Mouse (Mus musculus): ENCODE measurements around the gene Art1.

DNA sequence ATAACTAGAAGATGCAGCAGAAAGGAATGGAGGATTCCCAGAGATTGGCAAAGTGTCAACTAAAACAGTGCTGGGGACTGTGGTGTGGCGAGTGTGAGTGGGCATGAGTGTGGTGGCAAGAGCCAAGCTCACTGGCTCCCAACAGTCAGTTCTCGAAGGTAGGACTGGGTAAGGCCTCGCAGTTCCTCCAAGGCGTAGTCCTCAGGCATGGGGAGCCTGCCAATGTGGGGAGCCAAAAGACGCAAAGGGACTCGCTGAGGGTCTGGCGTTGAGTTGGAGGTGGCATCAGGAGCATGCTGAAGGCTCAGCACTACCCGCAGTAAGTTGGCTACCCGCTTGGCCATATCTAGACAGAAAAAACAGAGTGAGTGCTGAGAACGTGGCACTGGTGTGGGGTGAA is 18.8 kb downstream of the Art1 start:
- TF ChIP-seq POLR2A (IDR thresholded peaks at IDR 0.05; ENCODE audit: borderline replicate concordance, extremely low read depth, insufficient read depth, insufficient read length, poor library complexity, severe bottlenecking), result no peak
- no peak for TF ChIP-seq CTCF (IDR thresholded peaks at IDR 0.05; ENCODE audit: borderline replicate concordance, extremely low read depth, insufficient read depth, insufficient read length)
